Mouse (Mus musculus) adrenal gland, postnatal 14 days (tissue): ENCODE measurements around the gene Gphn. TPM values are rescaled to one million over a fixed set of nuclear protein-coding genes. Genes with fewer than 3 reads are reported as not detected.

Experiments
- DNase-seq: peaks from one replicate; pipeline ENCODE4 v3.0.0; 2021; ENCODE audit warnings: mixed read lengths
- total RNA-seq: library from RNA; stranded (reverse); gene quantifications from 2 replicates; pipeline ENCODE4 v1.2.3, GENCODE M21; 2021

Gphn gene
- total RNA-seq, 1 experiment from 2014 or later: 30.2 TPM

GRCm38 (mm10) chr12:78717783-78718182 is 491.6 kb downstream of the Gphn start:
- no peak for DNase-seq

- no peak for DNase-seq
Measured at GRCm38 (mm10) chr12:78727723-78728122, 501.5 kb downstream of the Gphn start.

Other genes starting within 250 kb of the Gphn start
- not detected in 2 replicates for gene Gm6657, start 32.1 kb upstream of the Gphn start, total RNA-seq